Mouse (Mus musculus) MEL (cell line): Measurements from ENCODE around the gene Ccdc92b.

Experiments used
- BHLHE40 ChIP-seq: IDR thresholded peaks from 2 replicates; pipeline ENCODE4 v1.6.1; 2012; ENCODE audit warnings: low read depth, mild to moderate bottlenecking, inconsistent platforms, low read length, improper control_type of control experiment, borderline replicate concordance
- CTCF ChIP-seq, 3 experiments: IDR thresholded peaks in 2 of 3; conservative IDR thresholded peaks in 1 of 3; 2 replicates each; pipeline ENCODE4 v1.5.1; 2011 to 2012; ENCODE audit warnings: low read length in 3 of 3, low read depth in 2 of 3, mild to moderate bottlenecking in 2 of 3, improper control_type of control experiment in 1 of 3, inconsistent platforms in 1 of 3, mixed read lengths in 1 of 3, moderate library complexity in 1 of 3; ENCODE audit not compliant: control insufficient read depth in 1 of 3, insufficient read depth in 1 of 3, poor library complexity in 1 of 3, severe bottlenecking in 1 of 3
- EP300 ChIP-seq, 2 experiments: IDR thresholded peaks; 2 replicates each; pipeline ENCODE4 v1.6.1; 2011; ENCODE audit warnings: improper control_type of control experiment in 2 of 2, low read length in 2 of 2, low read depth in 1 of 2, mild to moderate bottlenecking in 1 of 2
- MXI1 ChIP-seq: IDR thresholded peaks from 2 replicates; pipeline ENCODE4 v1.6.1; 2011; ENCODE audit warnings: mild to moderate bottlenecking, low read depth, low read length, improper control_type of control experiment
- NRF1 ChIP-seq: IDR thresholded peaks from 2 replicates; pipeline ENCODE4 v1.6.1; 2014; ENCODE audit warnings: low read depth, mild to moderate bottlenecking, inconsistent platforms, low read length, improper control_type of control experiment, moderate library complexity; ENCODE audit not compliant: poor library complexity, insufficient read depth, severe bottlenecking
- SMC3 ChIP-seq: IDR thresholded peaks from 2 replicates; pipeline ENCODE4 v1.6.1; 2011; ENCODE audit warnings: low read depth, low read length, improper control_type of control experiment

- TF ChIP-seq CTCF (IDR thresholded peaks at IDR 0.05 in 2 of 3, conservative IDR thresholded peaks at IDR 0.05 in 1 of 3; ENCODE audit: control insufficient read depth in 1 of 3, insufficient read depth in 1 of 3, low read depth in 2 of 3, low read length in 3 of 3, poor library complexity in 1 of 3, severe bottlenecking in 1 of 3) (no peak), EP300 (IDR thresholded peaks at IDR 0.05; ENCODE audit: low read depth in 1 of 2, low read length in 2 of 2) (no peak), NRF1 (no peak), BHLHE40 (no peak), SMC3 (no peak), MXI1 (no peak)
These were observed 12.7 kb downstream of the Ccdc92b start for GRCm38 (mm10) chr11:74631880-74632789.
